Mouse (Mus musculus): ENCODE data around the gene Robo3.

DNA sequence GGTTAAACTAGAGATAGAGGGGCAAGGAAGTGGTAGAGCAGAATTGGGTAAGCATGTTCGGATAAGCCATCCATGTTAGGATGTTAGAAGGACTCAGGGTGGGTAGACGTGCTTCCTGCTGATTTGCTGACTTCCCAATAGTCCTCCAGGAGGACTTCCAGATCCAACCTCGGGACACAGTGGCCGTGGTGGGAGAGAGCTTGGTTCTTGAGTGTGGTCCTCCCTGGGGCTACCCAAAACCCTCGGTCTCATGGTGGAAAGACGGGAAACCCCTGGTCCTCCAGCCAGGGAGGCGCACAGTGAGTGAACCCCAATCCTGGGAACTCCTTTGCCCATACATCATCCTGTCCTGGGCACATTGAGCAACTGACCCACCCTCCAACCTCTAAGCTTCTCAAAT is 30.0 kb downstream of the Robo3 start:
- TF ChIP-seq CTCF (IDR thresholded peaks at IDR 0.05; ENCODE audit: extremely low read depth, insufficient read length, insufficient replicate concordance, low read depth, low read length) (no peak), POLR2A (IDR thresholded peaks at IDR 0.05; ENCODE audit: low read depth, low read length) (no peak)
